Mouse (Mus musculus) adrenal gland, postnatal 0 days (tissue): ENCODE data around the gene Stox2. TPM values are rescaled to one million over a fixed set of nuclear protein-coding genes. Genes with fewer than 3 reads are reported as not detected.

Experiments
- polyA plus RNA-seq: library from polyadenylated mRNA; unstranded; fragments of >200 nt; fragmentation: Nextera tagmentation; extraction: Ambion mirVana; gene quantifications from 2 replicates; pipeline ENCODE4 v1.2.1, GENCODE M21; 2015

The Stox2 gene
- polyA plus RNA-seq, result 5.9 and 6.0 TPM in 2 replicates

GRCm38 (mm10) chr8:47446312-47447046 lies at the start of gene Stox2:
Stox2 (minus strand) TSS chr8:47446362.

Other genes with a start within 250 kb of the Stox2 start
- gene Trappc11, start 87.1 kb upstream of the Stox2 start, polyA plus RNA-seq, result 13.3 and 20.7 TPM in 2 replicates
- gene Rwdd4a, start 87.3 kb upstream of the Stox2 start, polyA plus RNA-seq, result 17.3 and 32.9 TPM in 2 replicates
- gene Ing2, start 229.2 kb upstream of the Stox2 start, polyA plus RNA-seq, result 16.0 and 22.2 TPM in 2 replicates